In the genomic region with DNA sequence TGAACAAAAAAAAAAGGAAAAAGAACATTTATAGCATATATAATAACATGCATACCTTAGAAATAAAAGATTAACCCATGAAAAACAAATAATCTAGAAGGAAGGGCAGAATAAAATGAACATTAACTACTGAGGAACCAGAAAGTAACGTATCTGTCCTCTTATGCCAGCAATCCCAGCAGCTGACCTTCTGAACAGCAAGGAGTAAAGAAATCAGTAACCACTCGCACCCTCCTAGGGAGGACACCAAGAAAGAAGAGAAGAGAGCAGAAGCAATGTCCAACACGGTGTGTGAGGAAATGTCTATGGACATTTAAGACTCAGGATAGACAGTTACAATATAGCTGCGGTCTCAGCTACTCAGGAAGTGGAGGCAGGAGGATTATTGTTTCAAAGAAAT, we compare ENCODE assay signal across 22 mouse cellular contexts.
"Had no signal": no experiment of that assay in that cellular context is flagged by ENCODE, and none has a peak within 500 bp of the region (broad histone marks: within the 10 kb centered on the region; RNA-seq: fewer than 3 reads in every experiment).

No protein-coding gene starts in this region.

- H3K4me2 ChIP-seq: heart, embryonic 13.5 days; heart, embryonic 15.5 days; hindbrain, embryonic 13.5 days; hindbrain, embryonic 15.5 days; limb, embryonic 13.5 days; limb, embryonic 15.5 days; liver, embryonic 12.5 days had no signal

- ATAC-seq: forebrain, embryonic 16.5 days; hindbrain, postnatal 0 days; intestine, embryonic 16.5 days; liver, embryonic 12.5 days had no signal

- H3K9ac ChIP-seq: heart, embryonic 13.5 days; heart, embryonic 15.5 days; hindbrain, embryonic 13.5 days; hindbrain, embryonic 15.5 days; limb, embryonic 13.5 days; limb, embryonic 15.5 days; liver, embryonic 12.5 days; liver, embryonic 14.5 days had no signal

- H3K9me3 ChIP-seq: heart, embryonic 15.5 days; hindbrain, embryonic 13.5 days; hindbrain, embryonic 15.5 days; limb, embryonic 15.5 days had no signal

- H3K4me3 ChIP-seq: gastrocnemius, adult 2 months; heart, embryonic 10.5 days; heart, embryonic 13.5 days; heart, embryonic 15.5 days; hindbrain, embryonic 13.5 days; hindbrain, embryonic 15.5 days; limb, embryonic 13.5 days; limb, embryonic 15.5 days; liver, embryonic 12.5 days had no signal

- H3K4me1 ChIP-seq: heart, embryonic 10.5 days; heart, embryonic 13.5 days; heart, embryonic 15.5 days; hindbrain, embryonic 13.5 days; hindbrain, embryonic 15.5 days; limb, embryonic 13.5 days; limb, embryonic 15.5 days; liver, embryonic 12.5 days had no signal

- H3K27ac ChIP-seq: gastrocnemius, adult 2 months; heart, embryonic 10.5 days; heart, embryonic 13.5 days; heart, embryonic 15.5 days; hindbrain, embryonic 13.5 days; hindbrain, embryonic 15.5 days; hindbrain, postnatal 0 days; limb, embryonic 13.5 days; limb, embryonic 15.5 days; liver, embryonic 12.5 days; liver, embryonic 14.5 days had no signal

- DNase-seq: gastrocnemius, adult 2 months; gastrocnemius, postnatal 10 days; gastrocnemius, postnatal 25 days; heart, adult 18-20 months; heart, postnatal 14 days; heart, postnatal 36 days; layer of hippocampus, adult 9-11 months; layer of hippocampus, postnatal 36 days; left cerebral cortex, postnatal 4 days; lung, adult 18-20 months had no signal

- H3K27me3 ChIP-seq: heart, embryonic 13.5 days; heart, embryonic 15.5 days; hindbrain, embryonic 13.5 days; hindbrain, embryonic 15.5 days; limb, embryonic 13.5 days; limb, embryonic 15.5 days; liver, embryonic 12.5 days had no signal
